Mouse (Mus musculus) adrenal gland, postnatal 10 days (tissue): ENCODE results near the gene Eif3f. TPM values are rescaled to one million over a fixed set of nuclear protein-coding genes. Genes with fewer than 3 reads are reported as not detected.

Source experiments
- DNase-seq: peaks from one replicate; pipeline ENCODE4 v3.0.0; 2021; ENCODE audit warnings: mixed read lengths
- long read RNA-seq, 2 experiments: library from polyadenylated mRNA; stranded (forward); transcript quantifications; one replicate each; pipeline ENCODE4 v2.0.0; 2021
- total RNA-seq, 2 experiments: library from RNA; stranded (reverse); gene quantifications; 2 replicates each; pipeline ENCODE4 v1.2.3; 2021

Gene Eif3f
- 100 to 1,000 TPM; 156 to 162 TPM for total RNA-seq
- long read RNA-seq, experiment 1, transcript Eif3f-201 (8 exons, 2,514 nt), result major isoform, 188 of 224 reads
- long read RNA-seq, experiment 1, partial matches to known transcripts, result 31 of 224 reads
- long read RNA-seq, experiment 1, other reads (novel, unspliced or antisense), result 5 of 224 reads
- long read RNA-seq, experiment 2, transcript Eif3f-201 (8 exons, 2,514 nt), result major isoform, 151 of 166 reads
- long read RNA-seq, experiment 2, partial matches to known transcripts, result 15 of 166 reads
- long read RNA-seq, experiment 2, other reads (novel, unspliced or antisense), result 0 of 166 reads

- peak; percentile 93 for DNase-seq
These were observed at the start of gene Eif3f for GRCm38 (mm10) chr7:108933794-108934731. Gene Eif3f, plus strand, starts transcription at chr7:108934417.

GRCm38 (mm10) chr7:108884906-108885305, 49.3 kb upstream of the Eif3f start, which contains the start of gene Olfr518:
Gene Olfr518, minus strand, starts transcription at chr7:108885006.
- no peak for DNase-seq

GRCm38 (mm10) chr7:108894320-108894719, 39.9 kb upstream of the Eif3f start, which contains the start of gene Olfr519:
Gene Olfr519, minus strand, starts transcription at chr7:108894420.
- DNase-seq, result no peak

GRCm38 (mm10) chr7:108903969-108904368, 30.2 kb upstream of the Eif3f start:
- DNase-seq, result no peak

GRCm38 (mm10) chr7:108927043-108927442, 7.2 kb upstream of the Eif3f start:
- DNase-seq, result no peak

GRCm38 (mm10) chr7:108928280-108929188, 5.7 kb upstream of the Eif3f start:
- DNase-seq, result no peak

- DNase-seq, result no peak
These were observed 4.4 kb upstream of the Eif3f start, which contains the start of gene Nlrp10 for GRCm38 (mm10) chr7:108929726-108930393. Gene Nlrp10, minus strand, starts transcription at chr7:108930178.

GRCm38 (mm10) chr7:108934836-108935235, 619 bp downstream of the Eif3f start:
- DNase-seq, result peak; percentile 24

GRCm38 (mm10) chr7:108935411-108935810, 1.2 kb downstream of the Eif3f start:
- no peak for DNase-seq

GRCm38 (mm10) chr7:108936591-108936990, 2.4 kb downstream of the Eif3f start:
- no peak for DNase-seq

- DNase-seq, result no peak
These were observed 7.2 kb downstream of the Eif3f start for GRCm38 (mm10) chr7:108941466-108941865.

GRCm38 (mm10) chr7:108944002-108944401, 9.8 kb downstream of the Eif3f start:
- DNase-seq, result peak; percentile 52

GRCm38 (mm10) chr7:108948611-108949010, 14.4 kb downstream of the Eif3f start:
- DNase-seq, result no peak

GRCm38 (mm10) chr7:108949301-108949700, 15.1 kb downstream of the Eif3f start:
- no peak for DNase-seq

GRCm38 (mm10) chr7:108950312-108950761, 16.1 kb downstream of the Eif3f start, which contains the start of gene Tub:
Gene Tub, plus strand, starts transcription at chr7:108950338.
- DNase-seq, result peak; percentile 54

GRCm38 (mm10) chr7:108950762-108951331, 16.6 kb downstream of the Eif3f start:
- no peak for DNase-seq

GRCm38 (mm10) chr7:108952801-108953200, 18.6 kb downstream of the Eif3f start:
- DNase-seq, result no peak

GRCm38 (mm10) chr7:108954185-108954584, 20.0 kb downstream of the Eif3f start:
- DNase-seq, result peak; percentile 44

GRCm38 (mm10) chr7:108957734-108958133, 23.5 kb downstream of the Eif3f start:
- DNase-seq, result no peak

- DNase-seq, result no peak
These were observed 31.8 kb downstream of the Eif3f start for GRCm38 (mm10) chr7:108965968-108966367.
